Mouse (Mus musculus) urinary bladder, postnatal 25 days (tissue): ENCODE measurements around the gene Angptl6.

Experiments
- DNase-seq: peaks from one replicate; pipeline ENCODE4 v3.0.0; 2022; ENCODE audit warnings: low spot score

Angptl6 gene

GRCm38 (mm10) chr9:20879097-20879792 is at the start of gene Angptl6:
TSS of gene Angptl6 (minus strand) at chr9:20879727.
- peak; percentile 7 for DNase-seq

- no peak for DNase-seq
Measured at GRCm38 (mm10) chr9:20923258-20923657, 43.7 kb upstream of the Angptl6 start.

- no peak for DNase-seq
Measured at GRCm38 (mm10) chr9:20916160-20916559, 36.6 kb upstream of the Angptl6 start.

GRCm38 (mm10) chr9:20909948-20910347 is 30.4 kb upstream of the Angptl6 start:
- no peak for DNase-seq

GRCm38 (mm10) chr9:20902174-20902491 is 22.6 kb upstream of the Angptl6 start:
- DNase-seq: no peak

- DNase-seq: no peak
Measured at GRCm38 (mm10) chr9:20901466-20902173, 22.1 kb upstream of the Angptl6 start.

- DNase-seq: peak; percentile 89
Measured at GRCm38 (mm10) chr9:20898511-20899073, 19.1 kb upstream of the Angptl6 start, which contains the start of gene Eif3g. TSS of gene Eif3g (minus strand) at chr9:20898623.

GRCm38 (mm10) chr9:20897736-20898510 is 18.4 kb upstream of the Angptl6 start:
- no peak for DNase-seq

GRCm38 (mm10) chr9:20895382-20895781 is 15.9 kb upstream of the Angptl6 start:
- DNase-seq: no peak

- no peak for DNase-seq
Measured at GRCm38 (mm10) chr9:20894629-20895028, 15.1 kb upstream of the Angptl6 start.

- DNase-seq: no peak
Measured at GRCm38 (mm10) chr9:20893590-20894343, 14.2 kb upstream of the Angptl6 start.

- DNase-seq: no peak
Measured at GRCm38 (mm10) chr9:20893069-20893468, 13.5 kb upstream of the Angptl6 start.

GRCm38 (mm10) chr9:20892104-20892653 is 12.7 kb upstream of the Angptl6 start:
- DNase-seq: no peak

GRCm38 (mm10) chr9:20891339-20892103 is 12.0 kb upstream of the Angptl6 start:
- DNase-seq: no peak

- DNase-seq: no peak
Measured at GRCm38 (mm10) chr9:20890411-20890810, 10.9 kb upstream of the Angptl6 start.

- DNase-seq: no peak
Measured at GRCm38 (mm10) chr9:20889185-20890141, 9.9 kb upstream of the Angptl6 start.

GRCm38 (mm10) chr9:20888386-20888765 is 8.8 kb upstream of the Angptl6 start:
- DNase-seq: no peak

GRCm38 (mm10) chr9:20887704-20888385 is 8.3 kb upstream of the Angptl6 start, which contains the start of gene Ppan:
TSS of gene Ppan (plus strand) at chr9:20888175.
- DNase-seq: peak; percentile 91

- DNase-seq: no peak
Measured at GRCm38 (mm10) chr9:20887191-20887590, 7.7 kb upstream of the Angptl6 start.
